Mouse (Mus musculus) spleen, embryonic (tissue): ENCODE results near the gene Ash1l.
"Not testable (repeated sequence)": the region's sequence is repeated elsewhere in the genome, so short reads cannot be mapped to it uniquely, and the experiment has no call there.

Experiments
- CTCF ChIA-PET: fragments of 350-600 bp; sonication (Branson Sonifier 250); formaldehyde crosslinking; loops from one replicate; lab custom pipeline; 2022; lab: Charles Lee

Gene Ash1l

GRCm38 (mm10) chr3:88953736-88954135 lies 3.3 kb downstream of the Ash1l start:
- CTCF ChIA-PET: interaction anchor here (0.7 kb wide), 1 partner anchor 910 kb away, joined by 5 read pairs; no protein-coding TSS in a partner anchor

- CTCF ChIA-PET: interaction anchor here (0.7 to 1.1 kb wide), 2 partner anchors 11 to 815 kb away, joined by 3 read pairs; no protein-coding TSS in a partner anchor
Measured at GRCm38 (mm10) chr3:88963211-88963610, 12.8 kb downstream of the Ash1l start.

GRCm38 (mm10) chr3:88975012-88975411 lies 24.6 kb downstream of the Ash1l start:
- CTCF ChIA-PET: no interaction called here

GRCm38 (mm10) chr3:88981206-88982010 lies 31.0 kb downstream of the Ash1l start:
- CTCF ChIA-PET: interaction anchor here (0.5 kb wide), 1 partner anchor 25 kb away, joined by 3 read pairs; no protein-coding TSS in a partner anchor

- CTCF ChIA-PET: no interaction called here
Measured at GRCm38 (mm10) chr3:88983921-88984381, 33.5 kb downstream of the Ash1l start.

GRCm38 (mm10) chr3:88992793-88993192 lies 42.4 kb downstream of the Ash1l start:
- CTCF ChIA-PET: no interaction called here

- CTCF ChIA-PET: interaction anchor here (0.5 kb wide), 1 partner anchor 163 kb away, joined by 5 read pairs; the partner anchor contains the start of gene Clk2
Measured at GRCm38 (mm10) chr3:89001536-89001935, 51.1 kb downstream of the Ash1l start.

GRCm38 (mm10) chr3:89030896-89031295 lies 80.5 kb downstream of the Ash1l start:
- CTCF ChIA-PET: interaction anchor here (0.7 to 0.8 kb wide), 2 partner anchors 87 to 402 kb away, joined by 3 to 4 read pairs; no protein-coding TSS in a partner anchor

- CTCF ChIA-PET: no interaction called here
Measured at GRCm38 (mm10) chr3:89043359-89043758, 92.9 kb downstream of the Ash1l start.

- CTCF ChIA-PET: interaction anchor here (0.6 kb wide), 1 partner anchor 119 kb away, joined by 3 read pairs; no protein-coding TSS in a partner anchor
Measured at GRCm38 (mm10) chr3:89058361-89058760, 107.9 kb downstream of the Ash1l start.

- CTCF ChIA-PET: no interaction called here
Measured at GRCm38 (mm10) chr3:89058783-89059182, 108.4 kb downstream of the Ash1l start.

- CTCF ChIA-PET: interaction anchor here (0.8 kb wide), 1 partner anchor 32 kb away, joined by 3 read pairs; no protein-coding TSS in a partner anchor
Measured at GRCm38 (mm10) chr3:89061696-89062095, 111.3 kb downstream of the Ash1l start.

- CTCF ChIA-PET: no interaction called here
Measured at GRCm38 (mm10) chr3:89067265-89067664, 116.8 kb downstream of the Ash1l start.

- CTCF ChIA-PET: no interaction called here
Measured at GRCm38 (mm10) chr3:89077383-89077782, 127.0 kb downstream of the Ash1l start.

GRCm38 (mm10) chr3:89082287-89082686 lies 131.9 kb downstream of the Ash1l start:
- CTCF ChIA-PET: not testable (repeated sequence)

GRCm38 (mm10) chr3:89084133-89084532 lies 133.7 kb downstream of the Ash1l start:
- CTCF ChIA-PET: no interaction called here

- CTCF ChIA-PET: no interaction called here
Measured at GRCm38 (mm10) chr3:89084654-89085190, 134.3 kb downstream of the Ash1l start.

GRCm38 (mm10) chr3:89087338-89088110 lies 137.1 kb downstream of the Ash1l start:
- CTCF ChIA-PET: interaction anchor here (0.6 to 1.6 kb wide), 4 partner anchors 14 to 73 kb away, joined by 3 to 21 read pairs (median 6); partner anchors contain the start of genes Gm43738 and Hcn3

- CTCF ChIA-PET: interaction anchor here (1.6 kb wide), 1 partner anchor 71 kb away, joined by 7 read pairs; the partner anchor contains the start of gene Hcn3
Measured at GRCm38 (mm10) chr3:89088974-89089373, 138.6 kb downstream of the Ash1l start.

- CTCF ChIA-PET: interaction anchor here (0.7 kb wide), 1 partner anchor 366 kb away, joined by 10 read pairs; no protein-coding TSS in a partner anchor
Measured at GRCm38 (mm10) chr3:89089882-89090591, 139.6 kb downstream of the Ash1l start.
